Mouse (Mus musculus) limb, embryonic 11.5 days (tissue): ENCODE results near the gene Elovl6. TPM values are rescaled to one million over a fixed set of nuclear protein-coding genes. Genes with fewer than 3 reads are reported as not detected.

ENCODE experiments used
- ATAC-seq: fragments of 200-750 bp; cut with Nextera tagmentation; 2 replicates; pipeline ENCODE4 v1.8.0; 2017; ENCODE audit warnings: low read depth; ENCODE audit not compliant: insufficient number of reproducible peaks, low FRiP score, low TSS enrichment
- DNase-seq: peaks from one replicate; pipeline ENCODE4 v3.0.0-alpha.2; 2015; ENCODE audit warnings: low spot score
- H3K27ac ChIP-seq: fragments of 300-500 bp; sonication (generic); replicated peaks from 2 replicates; pipeline ENCODE4 v1.5.1; 2014; ENCODE audit warnings: low read depth, mild to moderate bottlenecking, low read length
- H3K27me3 ChIP-seq: fragments of 300-500 bp; sonication (generic); 2 replicates; pipeline ENCODE4 v1.6.1; 2014; ENCODE audit warnings: mild to moderate bottlenecking, low read length, mixed read lengths; ENCODE audit not compliant: control insufficient read depth, insufficient read depth
- H3K36me3 ChIP-seq: fragments of 300-500 bp; sonication (generic); 2 replicates; pipeline ENCODE4 v1.6.1; 2014; ENCODE audit warnings: mild to moderate bottlenecking, low read length, moderate library complexity, mixed read lengths; ENCODE audit not compliant: control insufficient read depth, insufficient read depth
- H3K4me1 ChIP-seq: fragments of 300-500 bp; sonication (generic); 2 replicates; pipeline ENCODE4 v1.6.1; 2014; ENCODE audit warnings: low read length, mixed read lengths; ENCODE audit not compliant: control insufficient read depth, insufficient read depth
- H3K4me2 ChIP-seq: fragments of 300-500 bp; sonication (generic); 2 replicates; pipeline ENCODE4 v1.6.1; 2014; ENCODE audit warnings: low read depth, mild to moderate bottlenecking, moderate library complexity; ENCODE audit not compliant: severe bottlenecking
- H3K4me3 ChIP-seq: fragments of 300-500 bp; sonication (generic); 2 replicates; pipeline ENCODE4 v1.5.1; 2014; ENCODE audit warnings: low read depth, low read length
- H3K9ac ChIP-seq: fragments of 300-500 bp; sonication (generic); 2 replicates; pipeline ENCODE4 v1.6.1; 2014; ENCODE audit warnings: mild to moderate bottlenecking, low read length
- H3K9me3 ChIP-seq: fragments of 300-500 bp; sonication (generic); 2 replicates; pipeline ENCODE4 v1.6.1; 2016; ENCODE audit warnings: low read length; ENCODE audit not compliant: control insufficient read depth
- WGBS: fragments of 180-500 bp; shearing (Covaris S2); extraction: QIAGEN DNeasy Blood & Tissue Kit; methylation state at CpG from one replicate; pipeline ENCODE4 v1.1.7; 2014; 5-methylcytosine and 5-hydroxymethylcytosine counted together
- polyA plus RNA-seq: library from polyadenylated mRNA; unstranded; fragments of >200 nt; fragmentation: Nextera tagmentation; extraction: Ambion mirVana; gene quantifications from 2 replicates; pipeline ENCODE4 v1.2.1, GENCODE M21; 2014

Gene Elovl6
- polyA plus RNA-seq, 1 experiment from 2014 or later, result 53.2 TPM

- DNase-seq (no peak), ATAC-seq (no peak)
- no peaks in the 10 kb centered on the region for H3K4me1 ChIP-seq
- no peak overlapping the region for H3K27ac ChIP-seq
- no peaks in the 10 kb centered on the region for H3K36me3 ChIP-seq
- no peak overlapping the region for H3K9ac ChIP-seq
- no peaks in the 10 kb centered on the region for H3K27me3 ChIP-seq
- 92% methylated on average over 7 of the region's 7 CpGs for WGBS
- no peak overlapping the region for H3K4me2 ChIP-seq
- H3K4me3 ChIP-seq, result no peak overlapping the region
- no peaks in the 10 kb centered on the region for H3K9me3 ChIP-seq
Measured at GRCm38 (mm10) chr3:129675923-129676322, 143.8 kb downstream of the Elovl6 start.

DNA sequence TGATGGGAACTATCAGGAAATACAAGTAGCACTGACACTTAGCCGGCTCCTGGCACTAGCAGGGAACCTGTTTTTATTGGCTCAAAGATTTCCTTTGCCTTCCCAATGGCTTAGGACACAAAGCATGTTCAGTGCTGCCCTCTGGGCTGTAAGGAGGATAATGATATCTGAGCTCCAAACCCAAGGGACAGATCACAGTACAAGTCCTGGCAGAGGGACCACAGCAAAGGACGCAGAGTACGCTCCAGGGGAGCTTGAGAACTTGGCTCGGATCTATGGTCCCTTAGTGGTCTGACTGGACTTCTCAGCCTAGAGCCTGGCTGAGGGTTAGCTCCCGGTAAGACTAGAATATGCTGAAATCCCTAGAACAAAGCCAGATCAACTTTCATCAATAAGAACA lies 148.1 kb downstream of the Elovl6 start:
- Histone ChIP-seq H3K9me3 (no peaks in the 10 kb centered on the region), H3K4me3 (no peak overlapping the region), H3K4me2 (no peak overlapping the region), H3K4me1 (no peaks in the 10 kb centered on the region), H3K27ac (no peak overlapping the region), H3K27me3 (no peaks in the 10 kb centered on the region), H3K9ac (no peak overlapping the region), H3K36me3 (no peaks in the 10 kb centered on the region)
- ATAC-seq (no peak), DNase-seq (no peak)
- WGBS, result 72% methylated on average over 5 of the region's 5 CpGs

- ATAC-seq (no peak), DNase-seq (no peak)
- H3K4me1 ChIP-seq, result no peaks in the 10 kb centered on the region
- H3K27ac ChIP-seq, result no peak overlapping the region
- no peak overlapping the region for H3K4me2 ChIP-seq
- no peaks in the 10 kb centered on the region for H3K9me3 ChIP-seq
- no peak overlapping the region for H3K4me3 ChIP-seq
- 92% methylated on average over 4 of the region's 4 CpGs for WGBS
- H3K27me3 ChIP-seq, result no peaks in the 10 kb centered on the region
- H3K36me3 ChIP-seq, result no peaks in the 10 kb centered on the region
- H3K9ac ChIP-seq, result no peak overlapping the region
Measured at GRCm38 (mm10) chr3:129681841-129682240, 149.7 kb downstream of the Elovl6 start.

- DNase-seq (no peak), ATAC-seq (no peak)
- 85% methylated on average over 10 of the region's 10 CpGs for WGBS
Measured at GRCm38 (mm10) chr3:129682389-129682788, 150.2 kb downstream of the Elovl6 start.

GRCm38 (mm10) chr3:129683060-129683679 lies 151.0 kb downstream of the Elovl6 start:
- H3K9me3 ChIP-seq, result no peaks in the 10 kb centered on the region
- DNase-seq (peak; percentile 32), ATAC-seq (no peak)
- 89% methylated on average over 10 of the region's 10 CpGs for WGBS
- H3K27me3 ChIP-seq, result no peaks in the 10 kb centered on the region
- no peak overlapping the region for H3K9ac ChIP-seq
- H3K36me3 ChIP-seq, result no peaks in the 10 kb centered on the region
- H3K4me2 ChIP-seq, result no peak overlapping the region
- H3K27ac ChIP-seq, result no peak overlapping the region
- no peak overlapping the region for H3K4me3 ChIP-seq
- no peaks in the 10 kb centered on the region for H3K4me1 ChIP-seq

More at GRCm38 (mm10) chr3:129682389-129682788, 150.2 kb downstream of the Elovl6 start:
- Histone ChIP-seq H3K9ac (no peak overlapping the region), H3K36me3 (no peaks in the 10 kb centered on the region), H3K4me1 (no peaks in the 10 kb centered on the region), H3K27ac (no peak overlapping the region), H3K4me3 (no peak overlapping the region), H3K27me3 (no peaks in the 10 kb centered on the region), H3K9me3 (no peaks in the 10 kb centered on the region), H3K4me2 (no peak overlapping the region)

DNA sequence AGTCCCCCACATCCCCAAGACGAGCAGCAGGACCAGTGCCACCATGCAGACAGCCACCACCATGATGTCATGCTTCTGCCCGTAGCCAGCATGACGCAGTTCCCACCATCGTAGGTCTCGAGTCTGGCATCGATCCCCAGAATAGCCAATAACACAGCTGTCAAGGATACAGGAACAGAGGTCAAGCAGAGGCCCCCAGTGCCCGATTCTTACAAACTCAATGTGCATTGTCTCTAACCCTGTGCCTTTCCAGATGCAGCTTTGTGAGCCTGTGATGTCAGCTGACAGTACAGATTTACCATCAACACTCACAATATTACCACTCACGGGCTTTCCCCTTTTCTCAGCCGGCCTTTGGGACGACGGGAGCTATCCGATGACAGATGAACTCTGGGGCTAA lies 154.0 kb downstream of the Elovl6 start:
- WGBS, result 75% methylated on average over 12 of the region's 12 CpGs
- Histone ChIP-seq H3K9ac (no peak overlapping the region), H3K36me3 (no peaks in the 10 kb centered on the region), H3K27ac (no peak overlapping the region), H3K4me3 (no peak overlapping the region), H3K9me3 (no peaks in the 10 kb centered on the region), H3K4me2 (no peak overlapping the region), H3K27me3 (no peaks in the 10 kb centered on the region), H3K4me1 (no peaks in the 10 kb centered on the region)
- DNase-seq, result no peak
- no peak for ATAC-seq

DNA sequence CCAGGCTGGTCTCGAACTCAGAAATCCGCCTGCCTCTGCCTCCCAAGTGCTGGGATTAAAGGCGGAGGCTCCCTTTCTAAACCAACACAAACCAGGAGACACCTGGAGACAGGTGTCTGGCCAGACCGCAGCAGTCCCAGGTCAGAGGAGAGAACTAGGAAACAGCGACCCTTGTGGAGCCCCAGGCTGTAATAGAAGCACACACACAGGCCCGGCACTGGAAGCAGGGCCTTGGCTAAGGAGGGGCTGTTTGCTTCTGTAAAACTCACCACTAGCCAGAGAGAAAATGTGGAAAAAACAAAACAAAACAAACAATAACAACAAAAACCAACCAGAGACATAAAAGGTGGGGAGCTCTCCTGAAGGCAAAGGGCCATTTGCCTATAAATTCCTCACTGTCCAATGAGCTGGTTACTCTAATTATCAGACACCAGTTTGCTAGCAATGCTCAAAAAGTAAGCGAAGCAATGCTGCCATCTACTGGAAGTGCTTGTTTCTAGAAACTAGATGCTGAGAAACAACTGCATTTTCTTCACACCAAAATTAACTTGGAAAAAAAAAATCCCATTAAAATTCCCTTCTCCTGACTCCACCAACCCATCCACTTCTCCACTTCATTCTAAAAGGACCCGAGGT lies 154.7 kb downstream of the Elovl6 start:
- DNase-seq (peak; percentile 77), ATAC-seq (no peak)
- no peaks in the 10 kb centered on the region for H3K36me3 ChIP-seq
- H3K27me3 ChIP-seq, result no peaks in the 10 kb centered on the region
- H3K4me1 ChIP-seq, result no peaks in the 10 kb centered on the region
- H3K4me3 ChIP-seq, result no peak overlapping the region
- 52% methylated on average over 8 of the region's 8 CpGs for WGBS
- H3K9me3 ChIP-seq, result no peaks in the 10 kb centered on the region
- no peak overlapping the region for H3K27ac ChIP-seq
- no peak overlapping the region for H3K9ac ChIP-seq
- no peak overlapping the region for H3K4me2 ChIP-seq

- Histone ChIP-seq H3K4me1 (no peaks in the 10 kb centered on the region), H3K4me3 (no peak overlapping the region), H3K4me2 (no peak overlapping the region), H3K9me3 (no peaks in the 10 kb centered on the region), H3K36me3 (no peaks in the 10 kb centered on the region), H3K27ac (no peak overlapping the region), H3K9ac (no peak overlapping the region), H3K27me3 (no peaks in the 10 kb centered on the region)
- WGBS, result 73% methylated on average over 5 of the region's 5 CpGs
- DNase-seq (no peak), ATAC-seq (no peak)
Measured at GRCm38 (mm10) chr3:129687429-129687828, 155.3 kb downstream of the Elovl6 start.
